Mouse (Mus musculus): ENCODE data around the gene Ccdc9. TPM values are rescaled to one million over a fixed set of nuclear protein-coding genes. Genes with fewer than 3 reads are reported as not detected.
"Not testable (repeated sequence)": the region's sequence is repeated elsewhere in the genome, so short reads cannot be mapped to it uniquely, and the experiment has no call there.

Gene Ccdc9
- total RNA-seq, 2 experiments from 2014 or later: 85.5 to 89.0 TPM

- intact Hi-C loops (cut with DNase I): loop anchor here (2.0 kb wide), 1 partner anchor 13 kb away; no protein-coding TSS in a partner anchor
- peak in 1 of 2 experiments; percentile 94 for DNase-seq (ENCODE audit: extremely low spot score in 1 of 2, low spot score in 2 of 2)
These were observed 22.9 kb upstream of the Ccdc9 start for GRCm38 (mm10) chr7:16309318-16310019.

GRCm38 (mm10) chr7:16308555-16309317, 22.1 kb upstream of the Ccdc9 start:
- DNase-seq (ENCODE audit: extremely low spot score in 1 of 2, low spot score in 2 of 2): no peak
- intact Hi-C loops (cut with DNase I): no loop called here

- intact Hi-C loops (cut with DNase I); DNase-seq (ENCODE audit: extremely low spot score in 1 of 2, low spot score in 2 of 2): not testable (repeated sequence)
These were observed 21.5 kb upstream of the Ccdc9 start, which contains the start of gene Bbc3 for GRCm38 (mm10) chr7:16308093-16308492. TSS of gene Bbc3 (plus strand) at chr7:16308393.

GRCm38 (mm10) chr7:16307141-16307540, 20.5 kb upstream of the Ccdc9 start:
- intact Hi-C loops (cut with DNase I): not testable (repeated sequence)

GRCm38 (mm10) chr7:16299419-16300035, 12.9 kb upstream of the Ccdc9 start:
- intact Hi-C loops (cut with DNase I): loop anchor here (10.0 kb wide), 1 partner anchor 165 kb away; no protein-coding TSS in a partner anchor
- DNase-seq (ENCODE audit: extremely low spot score in 1 of 2, low spot score in 2 of 2): peak; percentile 95 to 96

More at GRCm38 (mm10) chr7:16307141-16307540, 20.5 kb upstream of the Ccdc9 start:
- not testable (repeated sequence) for DNase-seq (ENCODE audit: extremely low spot score in 1 of 2, low spot score in 2 of 2)

- intact Hi-C loops (cut with DNase I): loop anchor here (10.0 kb wide), 1 partner anchor 166 kb away; no protein-coding TSS in a partner anchor
- no peak for DNase-seq (ENCODE audit: extremely low spot score in 1 of 2, low spot score in 2 of 2)
These were observed 12.3 kb upstream of the Ccdc9 start for GRCm38 (mm10) chr7:16298927-16299326.

- peak in 1 of 2 experiments; percentile 23 for DNase-seq (ENCODE audit: extremely low spot score in 1 of 2, low spot score in 2 of 2)
- intact Hi-C loops (cut with DNase I): loop anchor here (2.0 to 10.0 kb wide), 2 partner anchors 13 to 167 kb away; no protein-coding TSS in a partner anchor
These were observed 11.0 kb upstream of the Ccdc9 start for GRCm38 (mm10) chr7:16297616-16298015.

- intact Hi-C loops (cut with DNase I): loop anchor here (2.0 to 10.0 kb wide), 2 partner anchors 14 to 168 kb away; no protein-coding TSS in a partner anchor
- peak; percentile 69 to 96 for DNase-seq (ENCODE audit: extremely low spot score in 1 of 2, low spot score in 2 of 2)
These were observed 10.3 kb upstream of the Ccdc9 start for GRCm38 (mm10) chr7:16296766-16297390.

GRCm38 (mm10) chr7:16296146-16296545, 9.6 kb upstream of the Ccdc9 start:
- no peak for DNase-seq (ENCODE audit: extremely low spot score in 1 of 2, low spot score in 2 of 2)
- intact Hi-C loops (cut with DNase I): loop anchor here (2.0 to 10.0 kb wide), 2 partner anchors 15 to 169 kb away; no protein-coding TSS in a partner anchor

- intact Hi-C loops (cut with DNase I): loop anchor here (2.0 to 10.0 kb wide), 2 partner anchors 77 to 169 kb away; no protein-coding TSS in a partner anchor
- peak in 1 of 2 experiments; percentile 87 for DNase-seq (ENCODE audit: extremely low spot score in 1 of 2, low spot score in 2 of 2)
These were observed 8.8 kb upstream of the Ccdc9 start for GRCm38 (mm10) chr7:16295321-16295900.

- DNase-seq (ENCODE audit: extremely low spot score in 1 of 2, low spot score in 2 of 2): peak; percentile 91 to 95
- intact Hi-C loops (cut with DNase I): loop anchor here (2.0 to 10.0 kb wide), 3 partner anchors 32 to 170 kb away; no protein-coding TSS in a partner anchor
These were observed 8.2 kb upstream of the Ccdc9 start for GRCm38 (mm10) chr7:16294837-16295236.

GRCm38 (mm10) chr7:16294346-16294745, 7.8 kb upstream of the Ccdc9 start:
- intact Hi-C loops (cut with DNase I): loop anchor here (2.0 to 10.0 kb wide), 3 partner anchors 33 to 170 kb away; no protein-coding TSS in a partner anchor

GRCm38 (mm10) chr7:16287791-16288190, 1.2 kb upstream of the Ccdc9 start:
- intact Hi-C loops (cut with DNase I): no loop called here
- DNase-seq (ENCODE audit: extremely low spot score in 1 of 2, low spot score in 2 of 2): no peak

More at GRCm38 (mm10) chr7:16294346-16294745, 7.8 kb upstream of the Ccdc9 start:
- DNase-seq (ENCODE audit: extremely low spot score in 1 of 2, low spot score in 2 of 2): no peak

GRCm38 (mm10) chr7:16287016-16287415, 421 bp upstream of the Ccdc9 start:
- no peak for DNase-seq (ENCODE audit: extremely low spot score in 1 of 2, low spot score in 2 of 2)
- intact Hi-C loops (cut with DNase I): no loop called here

GRCm38 (mm10) chr7:16285450-16286025, 1.1 kb downstream of the Ccdc9 start:
- peak; percentile 39 to 87 for DNase-seq (ENCODE audit: extremely low spot score in 1 of 2, low spot score in 2 of 2)
- intact Hi-C loops (cut with DNase I): no loop called here

- DNase-seq (ENCODE audit: extremely low spot score in 1 of 2, low spot score in 2 of 2): no peak
- intact Hi-C loops (cut with DNase I): no loop called here
These were observed 1.7 kb downstream of the Ccdc9 start for GRCm38 (mm10) chr7:16284904-16285303.

GRCm38 (mm10) chr7:16284001-16284400, 2.6 kb downstream of the Ccdc9 start:
- intact Hi-C loops (cut with DNase I): no loop called here

GRCm38 (mm10) chr7:16282334-16282733, 4.3 kb downstream of the Ccdc9 start:
- intact Hi-C loops (cut with DNase I): no loop called here
- no peak for DNase-seq (ENCODE audit: extremely low spot score in 1 of 2, low spot score in 2 of 2)

More at GRCm38 (mm10) chr7:16284001-16284400, 2.6 kb downstream of the Ccdc9 start:
- DNase-seq (ENCODE audit: extremely low spot score in 1 of 2, low spot score in 2 of 2): no peak

Measured in left cerebral cortex, postnatal 10 days (tissue).